Mouse (Mus musculus) inflammation-experienced regulatory T-cells, adult 6 months (primary cell): ENCODE measurements at regions not wholly inside any gene's neighbourhood (a gene's known extent, or its start where the extent isn't known, plus 50 kb on each side); places are given as distances from the start of the nearest gene placed in this dataset.

Experiments used
- ATAC-seq: one replicate; pipeline ENCODE4 v1.8.0; 2017

- peak; percentile 38 for ATAC-seq
These were observed 95.6 kb upstream of the Chd2 start for GRCm38 (mm10) chr7:73637101-73637809.

GRCm38 (mm10) chr7:73635422-73635821 is 93.8 kb upstream of the Chd2 start:
- ATAC-seq, result no peak

DNA sequence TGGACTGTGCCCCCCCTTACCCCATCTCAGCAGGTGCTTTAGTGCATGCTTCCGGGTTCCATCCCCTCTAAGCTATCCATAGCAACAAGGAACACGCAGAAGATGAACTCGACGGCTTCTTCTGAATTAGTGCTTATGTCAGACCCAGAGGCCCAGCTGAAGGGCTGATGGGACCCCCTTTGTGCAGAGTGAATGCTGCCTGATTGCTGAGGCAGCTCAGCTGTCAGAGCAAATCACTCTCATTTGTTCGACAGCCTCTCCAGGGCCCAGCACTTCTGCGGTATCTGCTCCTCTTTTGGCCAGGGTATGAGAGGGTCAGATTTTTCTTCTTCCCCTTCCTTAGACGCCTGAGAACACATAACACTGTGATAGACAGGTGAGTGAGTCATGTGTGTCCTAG is 89.2 kb upstream of the Chd2 start:
- ATAC-seq, result no peak

DNA sequence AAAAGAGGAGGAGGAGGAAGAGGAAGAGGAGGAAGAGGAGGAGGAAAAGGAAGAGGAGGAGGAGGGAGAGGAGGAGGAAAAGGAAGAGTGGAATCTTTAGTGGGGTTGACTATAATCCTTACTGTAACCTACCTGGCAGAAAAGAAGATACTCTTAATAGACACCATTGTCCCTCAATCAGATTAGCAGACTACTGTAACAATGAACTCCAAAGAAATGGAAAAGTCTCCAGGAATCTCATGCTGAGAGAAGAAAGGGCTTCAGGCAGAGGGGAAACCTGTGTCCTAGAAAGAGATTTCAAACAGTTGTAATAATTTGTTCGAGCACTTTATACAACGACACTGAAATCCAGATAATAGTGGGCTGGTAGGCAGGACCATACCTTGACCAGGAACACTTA is 87.6 kb upstream of the Chd2 start:
- no peak for ATAC-seq

GRCm38 (mm10) chr7:73628071-73628470 is 86.4 kb upstream of the Chd2 start:
- ATAC-seq, result peak; percentile 97

GRCm38 (mm10) chr7:73626291-73626690 is 84.7 kb upstream of the Chd2 start:
- ATAC-seq, result no peak

DNA sequence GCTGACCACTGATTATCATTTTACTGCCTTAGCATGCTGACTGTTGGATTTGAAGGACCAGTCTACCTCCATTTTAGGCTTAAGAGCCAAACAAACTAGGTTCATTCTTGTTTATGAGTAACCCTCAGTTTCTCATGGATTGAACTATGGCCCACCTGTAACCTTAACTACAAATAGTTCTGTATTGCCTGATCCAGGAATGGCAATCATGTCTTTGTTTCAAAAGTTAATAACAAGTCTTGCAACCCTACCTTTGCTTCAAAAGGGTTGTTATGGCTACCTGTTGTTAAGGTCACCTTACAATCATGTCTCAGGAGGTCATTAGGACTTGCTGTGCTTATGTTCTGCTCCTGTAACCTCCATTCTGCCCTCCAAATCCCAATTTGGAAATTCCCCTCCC is 84.0 kb upstream of the Chd2 start:
- ATAC-seq, result no peak

GRCm38 (mm10) chr7:73624992-73625391 is 83.4 kb upstream of the Chd2 start:
- ATAC-seq, result no peak

DNA sequence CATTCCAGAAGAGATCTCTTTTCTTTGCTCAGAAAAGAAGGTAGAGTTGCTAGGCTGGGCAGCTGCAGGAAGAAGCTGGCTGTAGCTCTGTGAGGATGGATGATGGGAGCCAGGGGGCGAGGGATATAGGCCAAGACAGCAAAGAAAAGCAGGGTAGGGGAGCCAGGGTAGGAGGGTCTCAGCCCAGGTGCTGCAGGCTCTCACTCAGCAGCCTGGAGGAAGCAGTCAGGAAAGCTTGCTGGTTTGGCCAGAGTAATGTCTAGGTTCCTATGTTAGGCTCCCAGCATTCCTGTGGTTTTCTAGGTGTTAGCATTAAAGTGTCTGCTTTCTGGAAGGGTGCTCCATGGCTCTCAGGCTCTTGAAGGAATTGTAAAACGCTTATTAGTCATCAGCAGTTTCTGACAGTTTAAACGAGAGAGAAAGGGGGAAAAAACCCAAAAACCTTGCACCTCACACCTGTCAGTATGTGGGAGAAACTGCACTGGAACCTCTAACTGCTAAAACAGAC is 82.5 kb upstream of the Chd2 start:
- no peak for ATAC-seq

DNA sequence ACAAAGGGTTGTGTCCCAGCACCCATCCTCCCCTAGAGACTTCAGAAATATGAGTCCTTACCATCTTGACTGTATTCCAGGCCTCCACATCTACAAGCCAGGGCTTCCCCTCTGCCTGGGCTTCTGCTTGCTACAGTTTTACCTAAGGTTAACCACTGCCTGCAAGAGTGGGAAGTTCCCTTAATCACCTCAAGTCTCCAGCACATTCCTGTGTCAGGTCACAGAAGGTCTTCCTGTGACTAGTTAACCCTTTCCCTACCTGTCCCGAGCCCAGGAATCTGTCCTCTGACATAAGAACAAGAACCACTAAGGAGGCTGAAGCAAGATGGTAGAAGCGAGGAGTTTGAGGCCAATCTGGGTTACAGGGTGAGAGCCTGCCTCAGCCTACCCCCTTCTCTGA is 80.8 kb upstream of the Chd2 start:
- ATAC-seq, result no peak

DNA sequence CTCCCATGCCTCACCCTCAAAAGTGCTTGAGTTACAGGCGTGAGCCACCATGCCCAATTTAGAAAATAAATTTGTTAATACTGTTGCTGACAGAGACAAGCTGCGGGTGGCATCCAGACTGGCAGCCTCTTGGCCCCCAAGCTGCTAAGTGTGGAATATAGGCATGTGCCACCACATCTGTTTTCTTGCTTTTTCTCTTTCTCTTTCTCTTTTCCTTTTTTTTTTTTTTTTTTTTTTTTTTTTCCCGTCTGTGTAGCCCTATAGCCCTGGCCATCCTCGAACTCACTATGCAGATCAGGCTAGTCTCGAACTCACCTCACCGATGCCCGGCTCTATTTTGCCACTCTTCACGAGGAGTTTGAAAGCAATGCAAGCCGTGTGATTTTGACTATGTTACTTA is 78.7 kb upstream of the Chd2 start:
- no peak for ATAC-seq

- no peak for ATAC-seq
These were observed 77.3 kb upstream of the Chd2 start for GRCm38 (mm10) chr7:73618758-73619416.

DNA sequence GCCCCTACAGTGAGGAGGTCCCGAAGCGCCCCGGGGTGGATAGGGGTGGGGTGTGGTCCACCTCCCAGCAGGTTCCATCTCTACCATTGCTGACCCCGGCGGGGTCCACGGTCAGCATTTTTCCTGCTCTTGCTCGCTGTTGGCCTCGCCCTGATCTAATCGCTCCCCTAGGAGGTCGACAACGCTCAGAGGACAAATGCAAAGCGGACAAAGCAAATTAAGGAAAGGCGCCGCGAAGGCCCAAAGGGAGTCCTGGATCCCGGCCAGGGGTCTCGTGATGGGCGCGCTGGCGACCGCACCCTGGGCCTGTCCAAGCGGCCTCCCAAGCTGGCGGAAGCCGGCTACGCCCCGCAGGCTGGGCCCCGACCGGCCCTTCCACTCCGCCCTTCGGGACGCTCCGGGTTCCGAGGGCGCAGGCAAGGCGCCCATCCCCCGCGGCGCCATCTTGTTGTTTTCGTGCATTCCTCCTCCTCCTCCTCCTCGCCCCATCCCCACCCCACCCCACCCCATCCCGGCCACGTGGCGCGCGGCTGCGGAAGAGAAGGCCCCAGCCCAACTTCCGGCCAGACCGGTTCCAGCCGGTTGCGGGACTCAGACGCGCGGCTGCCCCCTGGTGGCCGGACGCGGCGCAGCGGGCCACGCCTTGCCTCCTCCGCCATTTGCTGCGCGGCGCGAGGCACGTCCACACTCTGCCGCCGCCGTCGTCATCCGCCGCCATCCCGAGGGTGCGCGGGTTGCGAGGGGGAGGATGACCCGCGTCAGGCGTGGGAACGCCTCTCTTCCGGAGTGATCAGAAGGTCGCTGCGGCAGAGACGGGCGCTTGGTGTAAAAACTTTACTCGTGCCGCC is 76.5 kb upstream of the Chd2 start:
- ATAC-seq, result peak; percentile 85

DNA sequence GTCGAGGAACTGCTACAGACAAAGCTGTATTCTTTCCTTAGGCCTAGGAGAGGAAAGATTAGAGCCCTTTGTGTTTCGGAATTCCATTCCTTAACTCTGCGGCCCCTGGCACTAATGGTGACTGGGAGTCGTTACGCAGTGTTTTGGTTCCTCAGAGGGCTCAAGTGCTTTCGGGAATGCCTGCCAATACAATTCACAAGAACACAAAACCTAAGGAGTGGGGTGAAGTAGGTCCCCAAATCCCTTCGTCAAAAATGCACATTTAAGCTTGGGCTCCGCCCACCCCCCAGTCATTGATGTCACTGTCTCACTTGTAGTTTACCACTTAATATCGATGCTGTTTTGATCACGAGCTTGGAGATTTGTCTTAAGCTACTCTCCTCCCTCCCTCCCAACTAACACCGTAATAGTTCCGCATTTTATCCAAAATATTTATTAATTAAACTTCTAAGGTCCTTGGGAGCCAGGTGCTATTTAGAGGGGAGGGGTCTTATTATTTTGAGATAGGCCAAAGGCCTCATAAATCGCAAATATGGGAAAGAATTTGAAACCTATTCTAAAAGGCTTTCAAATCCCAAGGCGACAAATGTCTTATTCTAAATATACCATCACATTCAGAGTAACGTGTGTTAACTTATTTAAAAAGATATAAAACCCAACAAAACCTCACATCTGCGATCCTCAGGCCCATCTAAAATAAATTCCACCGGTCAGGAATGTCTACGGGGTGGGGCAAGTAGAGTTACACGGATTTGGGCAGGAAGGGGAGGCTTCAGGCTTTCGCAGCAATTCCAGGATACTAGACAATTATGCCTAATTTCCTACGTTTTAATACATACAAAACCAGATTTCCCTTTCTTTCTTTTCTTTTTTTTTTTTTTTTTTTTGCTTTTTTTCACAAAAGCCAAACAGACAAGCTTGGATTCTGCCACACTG is 75.6 kb upstream of the Chd2 start:
- ATAC-seq, result peak; percentile 23

DNA sequence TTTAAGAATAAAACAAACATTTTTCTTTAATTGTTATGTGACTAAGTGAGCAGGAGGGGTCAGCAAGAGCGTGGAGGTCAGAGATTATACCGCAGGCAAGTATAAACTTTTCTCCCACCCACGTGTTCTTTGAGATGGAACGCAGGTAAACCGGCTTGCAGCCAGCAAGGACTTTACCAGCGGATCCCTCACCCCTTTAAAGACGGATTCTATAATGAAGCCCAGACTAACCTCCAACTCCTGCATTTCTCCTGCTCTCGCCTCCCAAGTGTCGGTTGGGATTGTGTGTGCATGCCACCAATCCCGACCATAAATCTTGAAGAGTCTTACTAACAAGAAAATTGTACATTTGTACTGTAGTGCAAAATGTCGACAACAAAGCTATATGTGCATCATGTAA is 74.4 kb upstream of the Chd2 start:
- ATAC-seq, result no peak

DNA sequence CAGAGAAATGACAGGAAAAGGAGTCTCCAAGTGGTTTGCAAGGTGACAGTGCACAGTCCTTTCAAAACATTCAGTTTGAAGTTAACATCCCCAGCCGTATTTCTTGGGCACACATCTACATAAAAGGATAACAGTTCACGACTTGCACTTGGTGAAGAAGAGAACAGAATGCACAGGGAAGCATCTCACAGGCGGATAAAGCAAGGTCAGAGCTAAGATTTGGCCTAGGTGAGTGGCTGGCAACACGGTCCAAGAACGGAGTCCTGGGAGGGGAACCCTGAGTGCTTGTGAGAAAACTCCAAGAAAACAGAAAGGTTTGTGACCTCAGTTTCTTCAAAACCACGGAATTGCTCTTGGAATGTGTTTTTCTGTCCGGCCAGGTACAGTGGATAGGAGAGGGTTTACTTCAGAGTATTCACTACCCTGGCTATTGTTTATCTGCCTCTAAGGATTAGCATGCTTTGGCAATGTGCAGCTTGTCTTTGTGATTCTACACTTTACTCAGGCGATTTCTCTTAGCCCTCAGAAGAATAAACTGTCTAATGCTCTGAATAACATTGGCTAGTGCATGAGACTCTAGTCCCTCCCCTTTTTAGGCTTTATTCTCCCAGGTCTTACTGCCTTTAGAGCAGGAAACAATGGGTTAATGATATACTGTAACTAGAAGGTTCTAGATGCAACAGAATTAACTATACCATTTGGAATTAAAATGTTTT is 73.4 kb upstream of the Chd2 start:
- no peak for ATAC-seq

- no peak for ATAC-seq
These were observed 72.7 kb upstream of the Chd2 start for GRCm38 (mm10) chr7:73614341-73614740.

GRCm38 (mm10) chr7:73612752-73613092 is 71.1 kb upstream of the Chd2 start:
- no peak for ATAC-seq

- ATAC-seq, result peak; percentile 36
These were observed 70.5 kb upstream of the Chd2 start for GRCm38 (mm10) chr7:73611866-73612751.

DNA sequence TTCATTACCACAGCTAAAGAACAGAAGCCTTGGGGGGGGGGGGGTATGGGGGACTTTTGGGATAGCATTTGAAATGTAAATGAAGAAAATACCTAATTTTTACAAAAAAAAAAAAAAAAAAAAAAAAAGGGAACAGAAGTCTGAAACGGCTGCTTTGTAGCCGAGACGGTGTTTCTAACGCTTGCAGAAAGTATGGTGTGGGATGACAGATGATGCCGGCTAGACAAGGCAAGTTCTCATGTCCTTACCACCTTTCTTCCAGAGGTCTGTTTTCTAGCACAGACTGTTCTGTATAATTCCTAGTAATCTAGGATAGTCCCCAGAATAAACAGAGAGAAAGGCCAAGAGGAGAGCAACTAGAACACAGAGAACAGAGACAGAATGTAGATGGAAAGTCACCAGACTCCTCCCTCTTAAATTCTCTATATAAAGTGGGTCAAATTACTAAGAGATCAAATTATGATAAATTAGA is 67.2 kb upstream of the Chd2 start:
- no peak for ATAC-seq
